Mouse (Mus musculus) lung, embryonic 14.5 days (tissue): ENCODE measurements around the gene Arhgap42. TPM values are rescaled to one million over a fixed set of nuclear protein-coding genes. Genes with fewer than 3 reads are reported as not detected.
A peak's percentile ranks its signal among the peaks of the same experiment; 100 is the strongest.

Experiments
- ATAC-seq: fragments of 200-750 bp; cut with Nextera tagmentation; 2 replicates; pipeline ENCODE4 v1.8.0; 2017; ENCODE audit warnings: mild to moderate bottlenecking, moderate TSS enrichment, moderate library complexity; ENCODE audit not compliant: insufficient read depth
- DNase-seq: peaks from one replicate; pipeline ENCODE4 v3.0.0-alpha.2; 2015
- H3K27ac ChIP-seq: fragments of 300-500 bp; sonication (generic); 2 replicates; pipeline ENCODE4 v1.5.1; 2014; ENCODE audit warnings: low read depth, mild to moderate bottlenecking, moderate library complexity
- H3K27me3 ChIP-seq: fragments of 300-500 bp; sonication (generic); 2 replicates; pipeline ENCODE4 v1.6.1; 2014; ENCODE audit warnings: low read length, control low read depth; ENCODE audit not compliant: insufficient read depth
- H3K36me3 ChIP-seq: fragments of 300-500 bp; sonication (generic); 2 replicates; pipeline ENCODE4 v1.6.1; 2014; ENCODE audit warnings: control low read depth; ENCODE audit not compliant: insufficient read depth
- H3K4me1 ChIP-seq: fragments of 300-500 bp; sonication (generic); 2 replicates; pipeline ENCODE4 v1.6.1; 2014; ENCODE audit warnings: antibody characterized with exemption, control low read depth; ENCODE audit not compliant: insufficient read depth
- H3K4me2 ChIP-seq: fragments of 300-500 bp; sonication (generic); 2 replicates; pipeline ENCODE4 v1.6.1; 2014; ENCODE audit warnings: mild to moderate bottlenecking
- H3K4me3 ChIP-seq: fragments of 300-500 bp; sonication (generic); 2 replicates; pipeline ENCODE4 v1.5.1; 2014; ENCODE audit warnings: low read depth, low read length
- H3K9ac ChIP-seq: fragments of 300-500 bp; sonication (generic); 2 replicates; pipeline ENCODE4 v1.6.1; 2014
- H3K9me3 ChIP-seq: fragments of 300-500 bp; sonication (generic); 2 replicates; pipeline ENCODE4 v1.6.1; 2016; ENCODE audit warnings: low read depth, low read length, control low read depth
- CTCF ChIP-seq: IDR thresholded peaks from 2 replicates; pipeline ENCODE4 v1.5.1; 2016; ENCODE audit warnings: antibody characterized with exemption, low read depth
- WGBS: fragments of 180-500 bp; shearing (Covaris S2); extraction: QIAGEN DNeasy Blood & Tissue Kit; methylation state at CpG from one replicate; pipeline ENCODE4 v1.1.7; 2014; 5-methylcytosine and 5-hydroxymethylcytosine counted together
- polyA plus RNA-seq: library from polyadenylated mRNA; unstranded; fragments of >200 nt; fragmentation: Nextera tagmentation; extraction: Ambion mirVana; gene quantifications from 2 replicates; pipeline ENCODE4 v1.2.1, GENCODE M21; 2014

The Arhgap42 gene
- polyA plus RNA-seq, 1 experiment from 2014 or later: 45.8 TPM

GRCm38 (mm10) chr9:9173091-9173490 lies 65.8 kb downstream of the Arhgap42 start:
- H3K27me3 ChIP-seq: no peaks in the 10 kb centered on the region
- no peaks in the 10 kb centered on the region for H3K9me3 ChIP-seq
- 0 out of 2 replicates have a peak, but pooled peaks cover under 1% of the 10 kb centered on the region for H3K36me3 ChIP-seq
- no peak overlapping the region; the same call in 1 of the 2 replicates for H3K27ac ChIP-seq
- no peak overlapping the region for H3K4me2 ChIP-seq
- 21% methylated on average over 1 of the region's 1 CpGs for WGBS
- peak; percentile 81 for DNase-seq
- H3K9ac ChIP-seq: no peak overlapping the region
- no peak overlapping the region for H3K4me3 ChIP-seq
- ATAC-seq: no peak
- 0 out of 2 replicates have a peak, but pooled peaks cover 4% of the 10 kb centered on the region for H3K4me1 ChIP-seq
- no peak for TF ChIP-seq CTCF

- H3K9me3 ChIP-seq: no peaks in the 10 kb centered on the region
- DNase-seq: no peak
- H3K4me3 ChIP-seq: no peak overlapping the region
- H3K4me2 ChIP-seq: no peak overlapping the region
- H3K27me3 ChIP-seq: no peaks in the 10 kb centered on the region
- no peak for ATAC-seq
- no peaks in the 10 kb centered on the region for H3K36me3 ChIP-seq
- H3K4me1 ChIP-seq: 0 out of 2 replicates have a peak, but pooled peaks cover 6% of the 10 kb centered on the region
- TF ChIP-seq CTCF: no peak
- no peak overlapping the region for H3K9ac ChIP-seq
- 65% methylated on average over 5 of the region's 5 CpGs for WGBS
- no peak overlapping the region for H3K27ac ChIP-seq
Observed at GRCm38 (mm10) chr9:9171146-9171816, 67.6 kb downstream of the Arhgap42 start.

- Histone ChIP-seq H3K9ac (no peak overlapping the region), H3K27ac (no peak overlapping the region), H3K4me3 (no peak overlapping the region), H3K36me3 (no peaks in the 10 kb centered on the region), H3K4me2 (no peak overlapping the region), H3K9me3 (no peaks in the 10 kb centered on the region), H3K4me1 (peaks cover 9% of the 10 kb centered on the region; the same call in 1 of the 2 replicates), H3K27me3 (no peaks in the 10 kb centered on the region)
- ATAC-seq (peak; percentile 84), DNase-seq (peak; percentile 85)
- WGBS: 46% methylated on average over 4 of the region's 4 CpGs
- no peak for TF ChIP-seq CTCF
Observed at GRCm38 (mm10) chr9:9165641-9166063, 73.2 kb downstream of the Arhgap42 start.

- no peaks in the 10 kb centered on the region for H3K9me3 ChIP-seq
- DNase-seq (no peak), ATAC-seq (no peak)
- no peak overlapping the region for H3K9ac ChIP-seq
- no peak overlapping the region for H3K27ac ChIP-seq
- no peaks in the 10 kb centered on the region for H3K36me3 ChIP-seq
- no peak overlapping the region for H3K4me3 ChIP-seq
- TF ChIP-seq CTCF: no peak
- no peak overlapping the region for H3K4me2 ChIP-seq
- peaks cover 3% of the 10 kb centered on the region; the same call in 1 of the 2 replicates for H3K4me1 ChIP-seq
- WGBS: 50% methylated on average over 3 of the region's 3 CpGs
- no peaks in the 10 kb centered on the region for H3K27me3 ChIP-seq
Observed at GRCm38 (mm10) chr9:9160736-9161135, 78.2 kb downstream of the Arhgap42 start.

GRCm38 (mm10) chr9:9158241-9158640 lies 80.7 kb downstream of the Arhgap42 start:
- no peak overlapping the region for H3K4me2 ChIP-seq
- DNase-seq (no peak), ATAC-seq (no peak)
- no peaks in the 10 kb centered on the region for H3K36me3 ChIP-seq
- no peak overlapping the region for H3K4me3 ChIP-seq
- no peak overlapping the region for H3K9ac ChIP-seq
- H3K4me1 ChIP-seq: no peaks in the 10 kb centered on the region
- 81% methylated on average over 3 of the region's 3 CpGs for WGBS
- H3K27ac ChIP-seq: no peak overlapping the region
- H3K9me3 ChIP-seq: no peaks in the 10 kb centered on the region
- TF ChIP-seq CTCF: no peak
- no peaks in the 10 kb centered on the region for H3K27me3 ChIP-seq

GRCm38 (mm10) chr9:9157425-9157824 lies 81.5 kb downstream of the Arhgap42 start:
- Histone ChIP-seq H3K9me3 (no peaks in the 10 kb centered on the region), H3K27ac (no peak overlapping the region), H3K4me2 (no peak overlapping the region), H3K36me3 (no peaks in the 10 kb centered on the region), H3K4me1 (no peaks in the 10 kb centered on the region), H3K27me3 (no peaks in the 10 kb centered on the region), H3K9ac (no peak overlapping the region), H3K4me3 (no peak overlapping the region)
- 84% methylated on average over 2 of the region's 2 CpGs for WGBS
- DNase-seq (no peak), ATAC-seq (no peak)
- no peak for TF ChIP-seq CTCF

- no peak overlapping the region for H3K4me3 ChIP-seq
- ATAC-seq (no peak), DNase-seq (no peak)
- no peaks in the 10 kb centered on the region for H3K9me3 ChIP-seq
- no peak overlapping the region for H3K4me2 ChIP-seq
- no peak overlapping the region for H3K9ac ChIP-seq
- no peaks in the 10 kb centered on the region for H3K36me3 ChIP-seq
- H3K4me1 ChIP-seq: no peaks in the 10 kb centered on the region
- 87% methylated on average over 3 of the region's 3 CpGs for WGBS
- no peak overlapping the region for H3K27ac ChIP-seq
- TF ChIP-seq CTCF: no peak
- no peaks in the 10 kb centered on the region for H3K27me3 ChIP-seq
Observed at GRCm38 (mm10) chr9:9154636-9155035, 84.3 kb downstream of the Arhgap42 start.
